Mouse (Mus musculus) bone marrow, adult 2 months (tissue): ENCODE data around the gene Oscp1. TPM values are rescaled to one million over a fixed set of nuclear protein-coding genes. Genes with fewer than 3 reads are reported as not detected.
A peak's percentile ranks its signal among the peaks of the same experiment; 100 is the strongest.

ENCODE experiments used
- H3K27ac ChIP-seq: fragments of 200-500 bp; 2 replicates; pipeline ENCODE4 v1.5.1; 2012; ENCODE audit warnings: low read depth, mild to moderate bottlenecking, control low read depth, inconsistent platforms, low read length; ENCODE audit not compliant: control insufficient read depth, poor library complexity, insufficient read depth
- H3K4me1 ChIP-seq: fragments of 200-500 bp; 2 replicates; pipeline ENCODE4 v1.6.1; 2011; ENCODE audit warnings: low read length; ENCODE audit not compliant: control insufficient read depth, insufficient read depth
- H3K4me3 ChIP-seq: fragments of 200-500 bp; replicated peaks from 2 replicates; pipeline ENCODE3; 2011; ENCODE audit warnings: mild to moderate bottlenecking, low read depth, low read length, control low read depth; ENCODE audit not compliant: control insufficient read depth
- CTCF ChIP-seq: fragments of 200-500 bp; IDR thresholded peaks from 2 replicates; pipeline ENCODE4 v1.5.1; 2011; ENCODE audit warnings: low read length, control low read depth; ENCODE audit not compliant: control insufficient read depth, insufficient read depth
- POLR2A ChIP-seq: fragments of 200-500 bp; IDR thresholded peaks from 2 replicates; pipeline ENCODE4 v1.6.1; 2011; ENCODE audit warnings: low read depth, mild to moderate bottlenecking, control low read depth, low read length, borderline replicate concordance; ENCODE audit not compliant: control insufficient read depth
- WGBS: fragments of 180-500 bp; shearing (Covaris S2); methylation state at CpG from one replicate; pipeline ENCODE4 v1.1.7; 2018; 5-methylcytosine and 5-hydroxymethylcytosine counted together
- polyA plus RNA-seq: library from polyadenylated mRNA; stranded (reverse); fragments of >200 nt; gene quantifications from 2 replicates; pipeline ENCODE4 v1.2.4, GENCODE M21; 2011; ENCODE audit warnings: low replicate concordance; ENCODE audit not compliant: missing spikeins, insufficient read depth, insufficient read length

Oscp1 gene
- polyA plus RNA-seq, 1 experiment, result 8.2 TPM

DNA sequence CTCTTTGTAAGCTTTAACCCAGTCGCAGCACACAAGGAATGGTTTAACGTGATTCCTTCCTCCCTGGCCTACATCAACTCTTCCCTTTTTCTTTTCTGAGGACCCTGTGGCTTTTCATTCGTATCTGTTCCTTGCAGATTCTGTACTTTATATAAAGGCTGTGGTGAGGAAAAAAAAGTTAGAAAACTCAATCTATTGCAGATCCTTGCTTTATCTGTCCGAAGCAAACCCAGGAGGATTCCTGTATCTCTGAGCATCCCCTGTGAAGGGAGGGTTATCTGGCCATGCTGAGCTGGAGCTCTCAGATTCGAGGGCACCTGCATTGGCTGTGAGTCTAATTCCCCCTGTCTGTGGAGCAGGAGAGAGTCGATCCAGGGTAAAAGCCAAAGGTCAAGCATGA is 10.5 kb downstream of the Oscp1 start:
- WGBS, result 56% methylated on average over 6 of the region's 6 CpGs
- H3K27ac ChIP-seq, result no peak overlapping the region
- TF ChIP-seq CTCF (no peak), POLR2A (no peak)
- no peak overlapping the region for H3K4me3 ChIP-seq
- peaks cover 8% of the 10 kb centered on the region for H3K4me1 ChIP-seq

DNA sequence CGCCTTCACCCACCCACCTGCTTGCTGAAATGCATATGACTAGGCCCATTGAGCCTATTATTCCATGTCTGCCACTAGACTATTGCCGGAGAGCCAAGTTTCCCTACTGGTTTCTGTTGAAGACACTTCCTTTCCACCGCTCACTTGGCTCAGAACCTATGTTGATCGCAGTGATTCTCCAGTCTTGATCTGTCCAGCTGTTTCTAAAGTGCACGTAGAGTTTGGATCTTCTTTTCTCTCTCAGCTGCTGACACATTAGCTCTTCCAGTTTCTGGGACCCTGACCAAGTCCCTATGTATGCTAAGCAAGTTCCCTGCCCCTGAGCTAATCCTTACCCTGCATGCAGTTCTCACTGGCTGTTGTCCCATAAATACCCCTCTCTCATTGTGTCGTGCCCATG is 19.5 kb downstream of the Oscp1 start:
- 80% methylated on average over 6 of the region's 6 CpGs for WGBS
- no peaks in the 10 kb centered on the region for H3K4me1 ChIP-seq
- no peak overlapping the region for H3K4me3 ChIP-seq
- TF ChIP-seq POLR2A (no peak), CTCF (no peak)
- no peak overlapping the region for H3K27ac ChIP-seq

DNA sequence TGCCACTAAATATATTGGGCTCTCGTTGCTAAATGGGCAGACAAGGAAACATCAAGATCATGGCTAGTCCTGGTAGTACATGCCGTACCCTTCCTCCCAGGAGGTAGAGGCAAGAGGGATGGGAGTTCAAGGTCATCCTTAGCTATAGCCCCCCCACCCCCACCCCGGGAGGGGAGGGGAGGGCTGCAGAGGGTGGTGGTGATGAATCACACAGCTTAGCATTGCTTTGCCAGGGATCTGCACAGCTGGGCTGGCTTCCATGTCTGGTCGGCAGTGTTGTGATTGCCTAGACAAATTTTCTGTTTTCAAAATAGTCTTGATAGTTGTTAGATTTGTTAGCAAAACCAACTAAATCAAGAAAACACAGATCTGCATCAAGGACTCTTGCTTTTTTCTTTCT is 20.9 kb downstream of the Oscp1 start:
- H3K27ac ChIP-seq, result no peak overlapping the region
- TF ChIP-seq POLR2A (no peak), CTCF (no peak)
- WGBS, result 80% methylated on average over 4 of the region's 4 CpGs
- no peak overlapping the region for H3K4me3 ChIP-seq
- no peaks in the 10 kb centered on the region for H3K4me1 ChIP-seq

DNA sequence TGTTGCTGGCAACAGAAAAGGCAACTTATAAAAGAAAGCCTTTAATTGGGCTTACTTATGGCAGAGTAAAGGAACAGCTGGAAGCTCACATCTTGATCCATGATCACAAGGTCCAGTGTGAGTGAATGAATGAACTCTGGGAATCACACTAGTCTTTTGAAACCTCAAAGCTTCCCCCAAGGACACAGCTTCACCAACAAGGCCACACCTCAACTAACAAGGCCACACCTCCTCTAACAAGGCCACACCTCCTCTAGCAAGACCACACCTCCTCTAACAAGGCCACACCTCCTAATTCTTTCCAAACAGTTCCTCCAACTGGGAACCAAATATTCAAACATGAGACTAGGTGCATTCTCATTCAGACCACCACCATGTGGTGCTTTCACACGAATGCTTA is 23.2 kb downstream of the Oscp1 start:
- Histone ChIP-seq H3K27ac (no peak overlapping the region), H3K4me3 (no peak overlapping the region), H3K4me1 (no peaks in the 10 kb centered on the region)
- no peak for TF ChIP-seq POLR2A
- no peak for TF ChIP-seq CTCF
- WGBS, result 85% methylated on average over 1 of the region's 1 CpGs

DNA sequence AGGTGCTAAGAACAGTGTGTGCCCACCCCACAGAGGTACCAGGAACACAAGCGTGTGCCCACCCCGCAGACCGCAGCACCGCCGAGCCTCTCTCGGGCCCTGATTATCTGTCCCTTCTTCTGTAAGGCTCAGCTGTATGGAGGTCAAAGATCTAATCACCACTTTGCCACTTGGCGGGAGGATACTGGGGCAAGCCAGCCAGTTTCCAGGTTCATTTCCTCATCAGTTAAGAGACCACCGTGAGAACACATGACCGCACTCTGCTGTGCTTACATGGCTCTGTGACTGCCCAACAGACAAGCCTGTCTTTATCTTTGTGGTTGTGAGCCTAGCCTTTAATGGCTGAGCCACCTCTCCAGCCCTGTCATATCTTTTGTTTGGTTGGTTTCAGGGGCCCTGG is 24.7 kb downstream of the Oscp1 start:
- Histone ChIP-seq H3K4me3 (no peak overlapping the region), H3K27ac (no peak overlapping the region), H3K4me1 (no peaks in the 10 kb centered on the region)
- WGBS, result 62% methylated on average over 9 of the region's 9 CpGs
- TF ChIP-seq POLR2A (no peak), CTCF (no peak)

DNA sequence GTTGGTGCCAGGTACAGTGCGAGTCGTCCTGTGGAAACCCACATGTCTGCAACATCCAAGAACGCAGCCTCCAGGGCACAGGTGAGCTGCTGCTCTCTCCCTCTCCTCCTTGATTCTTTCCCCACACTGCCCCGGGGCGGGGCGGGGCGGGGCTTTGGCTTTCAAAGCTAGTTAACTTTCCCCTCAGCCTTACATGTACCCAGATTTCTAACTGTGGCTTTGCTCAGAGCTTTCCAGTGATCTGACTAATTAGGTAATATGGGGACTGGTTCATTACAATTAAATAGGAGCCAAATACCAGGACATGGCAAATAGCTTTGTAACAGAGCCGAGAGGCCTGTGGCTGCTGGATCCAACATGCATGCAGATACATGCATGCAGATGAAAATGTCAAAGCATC is 26.0 kb downstream of the Oscp1 start:
- no peak overlapping the region for H3K27ac ChIP-seq
- 75% methylated on average over 8 of the region's 8 CpGs for WGBS
- TF ChIP-seq POLR2A (no peak), CTCF (no peak)
- no peaks in the 10 kb centered on the region for H3K4me1 ChIP-seq
- H3K4me3 ChIP-seq, result no peak overlapping the region

DNA sequence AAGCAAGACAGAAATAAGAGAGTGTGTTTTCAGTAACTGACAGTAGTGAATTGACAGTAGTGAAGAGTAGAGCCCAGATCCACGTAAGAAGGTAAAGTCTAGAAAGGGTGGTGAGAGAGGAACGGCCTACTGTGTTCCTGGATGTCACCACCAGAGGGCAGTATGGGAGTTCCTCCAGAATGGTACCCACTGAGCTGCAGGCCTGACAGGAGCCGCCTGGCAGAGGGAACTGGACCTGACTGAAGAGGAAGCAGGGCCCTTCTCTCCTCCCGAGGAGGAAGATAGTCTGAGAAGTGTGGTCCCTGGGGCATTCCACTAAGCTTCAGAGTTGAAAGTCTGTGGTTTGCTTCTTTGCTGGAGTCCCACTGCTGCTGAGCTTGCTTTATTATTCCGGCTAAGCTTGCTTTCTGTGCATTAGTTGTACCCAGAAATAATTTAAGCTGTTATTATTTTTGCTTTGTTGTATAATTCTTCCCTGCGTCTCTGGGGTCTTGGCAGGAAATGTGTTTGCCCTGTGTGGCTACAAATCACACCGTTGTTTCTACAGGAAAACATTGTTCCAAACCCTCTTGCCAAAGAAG is 27.7 kb downstream of the Oscp1 start:
- Histone ChIP-seq H3K4me1 (no peaks in the 10 kb centered on the region; the same call in 1 of the 2 replicates), H3K27ac (no peak overlapping the region), H3K4me3 (no peak overlapping the region)
- 7% methylated on average over 7 of the region's 7 CpGs for whole genome bisulfite sequencing
- TF ChIP-seq POLR2A (no peak), CTCF (peak; percentile 97)

DNA sequence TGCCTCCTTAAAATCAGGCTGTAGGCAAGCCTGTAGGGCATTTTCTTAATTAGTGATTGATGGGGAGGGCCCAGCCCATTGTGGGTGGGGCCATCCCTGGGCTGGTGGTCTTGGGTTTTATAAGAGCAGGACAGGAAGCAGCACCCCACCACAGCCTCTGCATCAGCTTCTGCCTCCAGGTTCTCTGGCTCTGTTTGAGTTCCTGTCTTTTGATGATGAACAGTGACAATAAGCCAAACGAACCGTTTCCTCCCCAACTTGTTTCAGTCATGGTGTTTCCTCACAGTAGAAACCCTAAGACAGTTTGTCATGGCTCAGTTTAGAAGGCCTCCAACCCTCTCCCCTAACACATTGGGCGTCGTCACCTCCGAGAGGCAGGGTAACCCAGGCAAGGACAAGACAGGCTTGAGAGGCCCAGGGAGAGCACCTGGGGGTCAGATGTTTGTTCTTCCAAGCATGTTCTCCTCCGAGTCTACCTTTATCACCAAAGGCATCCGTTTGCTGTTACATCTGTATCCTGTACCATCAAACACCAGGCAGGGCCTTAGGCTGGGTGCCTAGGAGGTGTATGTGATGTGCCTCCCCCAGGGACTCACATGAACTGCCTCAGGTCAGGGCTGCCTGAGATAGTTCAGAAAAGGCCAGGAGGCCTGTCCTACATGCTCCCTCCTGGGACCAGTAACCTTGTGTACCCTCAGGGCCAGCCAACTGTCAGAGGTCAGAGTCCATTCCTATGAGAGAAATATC is 31.9 kb downstream of the Oscp1 start:
- no peak overlapping the region for H3K27ac ChIP-seq
- no peaks in the 10 kb centered on the region; the same call in 1 of the 2 replicates for H3K4me1 ChIP-seq
- H3K4me3 ChIP-seq, result no peak overlapping the region
- TF ChIP-seq POLR2A, result no peak
- no peak for TF ChIP-seq CTCF
- WGBS, result 37% methylated on average over 7 of the region's 7 CpGs
